Mouse (Mus musculus) urinary bladder, adult 2 months (tissue): ENCODE results near the gene Aipl1. TPM values are rescaled to one million over a fixed set of nuclear protein-coding genes. Genes with fewer than 3 reads are reported as not detected.

Experiments used
- DNase-seq: peaks from one replicate; pipeline ENCODE4 v3.0.0; 2022; ENCODE audit warnings: low spot score
- polyA plus RNA-seq: library from polyadenylated mRNA; depleted of rRNA; stranded (reverse); fragments of >200 nt; gene quantifications from 2 replicates; pipeline ENCODE4 v1.2.3, GENCODE M21; 2012

The Aipl1 gene
- polyA plus RNA-seq, 1 experiment: 0.41 TPM

GRCm38 (mm10) chr11:72050168-72050894, 13.0 kb upstream of the Aipl1 start:
- DNase-seq: no peak

DNA sequence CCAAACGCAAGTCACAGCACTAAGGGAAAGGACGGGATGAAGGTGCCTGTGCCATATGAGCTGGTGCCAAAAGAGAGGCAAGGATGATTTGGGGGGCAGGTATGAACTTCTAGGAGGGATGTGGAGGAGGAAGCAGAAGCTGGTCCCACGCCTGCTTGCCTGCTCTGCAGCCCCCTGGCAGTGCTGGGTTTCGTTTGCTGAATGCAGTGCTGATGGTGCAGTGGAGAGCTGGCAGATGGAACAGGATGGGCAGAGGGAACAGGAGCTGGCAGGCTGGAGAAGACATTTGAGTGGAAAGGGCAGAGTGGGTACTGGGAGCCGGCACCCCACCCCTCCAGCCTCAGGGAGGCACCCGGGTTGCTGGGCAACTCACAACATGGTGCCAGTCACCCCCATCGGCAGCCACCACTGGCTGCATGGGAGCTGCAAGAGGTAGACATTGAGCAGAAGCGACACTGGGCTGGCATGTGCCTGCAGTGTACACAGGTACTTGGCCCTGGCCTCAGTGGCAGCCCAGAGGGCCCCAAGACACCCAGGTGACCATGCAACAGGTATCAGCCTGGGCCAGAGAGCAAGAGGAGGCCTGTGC, 12.0 kb upstream of the Aipl1 start:
- DNase-seq: no peak

DNA sequence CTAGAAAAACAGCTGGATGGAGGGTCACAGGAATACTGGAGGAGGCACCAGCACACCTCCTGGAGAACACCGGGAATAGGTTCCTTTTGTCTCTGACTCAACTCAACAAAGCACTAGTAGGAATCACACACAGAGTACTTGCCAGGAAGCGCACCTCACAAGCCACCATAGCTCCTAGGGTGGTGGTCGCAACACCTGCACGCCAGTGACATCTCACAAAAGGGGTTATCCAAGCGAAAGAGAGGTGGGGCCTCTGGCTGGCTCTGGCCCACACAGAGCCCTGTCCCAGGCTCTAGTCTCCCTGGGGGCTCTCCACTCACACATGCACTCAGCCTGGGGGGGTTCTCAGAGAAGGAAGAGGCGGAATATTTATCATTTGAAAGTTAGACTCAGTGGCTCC, 11.4 kb upstream of the Aipl1 start:
- DNase-seq: no peak

GRCm38 (mm10) chr11:72044231-72044630, 6.9 kb upstream of the Aipl1 start:
- DNase-seq: no peak

- no peak for DNase-seq
These were observed 5.3 kb upstream of the Aipl1 start for GRCm38 (mm10) chr11:72042631-72043030.

DNA sequence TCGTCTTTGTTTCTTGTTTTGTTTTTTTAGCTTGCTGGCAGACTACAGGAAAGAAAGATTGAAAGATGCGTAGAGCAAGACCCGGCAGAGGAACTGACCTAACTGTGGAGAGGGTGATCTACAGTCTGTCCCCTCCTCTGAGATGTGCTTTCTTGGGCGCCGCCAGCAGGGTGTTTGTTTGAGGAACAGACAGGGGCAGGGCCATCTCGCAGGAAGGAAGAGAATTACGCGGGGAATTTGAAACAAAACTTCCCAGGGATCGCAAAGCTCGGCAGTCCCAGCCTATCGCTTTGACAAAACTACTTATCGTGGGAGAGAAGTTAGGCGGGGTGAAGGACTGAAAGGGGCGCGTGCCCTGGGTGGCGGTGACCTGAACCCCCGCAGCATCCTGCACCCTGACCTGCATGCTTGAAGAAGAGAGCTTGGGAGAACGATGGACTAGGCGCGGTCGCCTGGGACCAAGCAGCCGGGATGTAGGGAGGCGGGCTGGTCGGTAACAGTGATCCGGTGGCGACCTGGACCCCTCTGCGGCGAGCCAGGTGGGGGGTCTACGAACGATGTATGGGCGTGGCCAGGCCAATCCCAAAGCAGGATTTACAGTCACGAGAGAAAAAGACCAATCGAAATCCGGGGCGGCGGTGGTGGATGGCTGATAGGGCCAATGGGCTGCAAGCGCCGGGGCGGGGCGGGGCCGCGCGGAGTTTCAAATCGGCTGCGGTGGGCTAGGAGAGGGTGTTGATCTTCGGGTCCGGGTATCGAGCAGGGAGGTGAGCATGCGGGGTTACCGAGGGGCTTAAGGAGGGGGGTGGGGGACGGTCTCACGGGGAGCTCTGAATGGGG, 4.7 kb upstream of the Aipl1 start, which contains the start of gene Pimreg:
Pimreg (plus strand) TSS at position 265 of the 840 bp plus-strand sequence.
- DNase-seq: peak; percentile 56

- no peak for DNase-seq
These were observed 4.0 kb upstream of the Aipl1 start for GRCm38 (mm10) chr11:72041290-72041767.

GRCm38 (mm10) chr11:72039599-72040386, 2.5 kb upstream of the Aipl1 start:
- DNase-seq: no peak

DNA sequence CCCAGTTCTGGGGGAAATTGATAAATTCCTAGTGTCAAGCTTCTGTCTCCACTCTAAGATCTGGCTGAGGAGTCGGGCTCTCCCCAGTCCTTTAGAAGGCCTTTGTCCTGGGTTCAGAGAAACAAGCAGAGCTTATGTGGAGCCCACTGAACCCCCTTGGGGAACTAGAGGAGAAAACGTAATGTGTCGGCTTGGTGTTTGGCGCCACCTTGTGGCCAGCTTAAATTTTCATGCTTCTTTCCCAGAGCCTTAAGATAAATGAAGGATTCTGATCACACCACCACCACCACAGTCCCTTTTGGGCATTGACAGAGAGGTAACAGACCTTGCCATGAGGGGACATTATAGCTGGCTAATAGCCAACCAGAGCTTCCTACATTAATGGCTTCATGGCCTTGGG, 687 bp upstream of the Aipl1 start:
- peak; percentile 35 for DNase-seq

- no peak for DNase-seq
These were observed 4.7 kb downstream of the Aipl1 start for GRCm38 (mm10) chr11:72032589-72032988.

DNA sequence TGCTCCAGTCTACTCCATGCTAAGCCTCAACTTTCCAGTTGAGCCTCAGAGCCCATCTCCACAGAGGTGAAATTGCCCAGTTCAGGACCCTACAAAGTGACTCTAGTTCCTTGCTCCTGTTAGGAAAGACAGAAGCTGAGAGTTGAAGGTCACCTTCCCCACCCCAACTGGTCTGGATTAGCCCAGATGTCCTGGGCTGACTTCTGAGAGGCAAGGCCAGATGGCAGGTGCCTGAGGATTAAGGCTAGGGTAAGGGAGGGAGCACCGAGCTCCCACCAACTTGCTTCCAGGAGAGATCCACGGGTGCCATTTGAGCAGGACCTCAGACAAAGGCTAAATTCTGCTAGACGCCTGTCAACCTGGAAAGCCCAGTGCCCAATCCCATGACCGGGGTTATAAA, 5.2 kb downstream of the Aipl1 start:
- no peak for DNase-seq

DNA sequence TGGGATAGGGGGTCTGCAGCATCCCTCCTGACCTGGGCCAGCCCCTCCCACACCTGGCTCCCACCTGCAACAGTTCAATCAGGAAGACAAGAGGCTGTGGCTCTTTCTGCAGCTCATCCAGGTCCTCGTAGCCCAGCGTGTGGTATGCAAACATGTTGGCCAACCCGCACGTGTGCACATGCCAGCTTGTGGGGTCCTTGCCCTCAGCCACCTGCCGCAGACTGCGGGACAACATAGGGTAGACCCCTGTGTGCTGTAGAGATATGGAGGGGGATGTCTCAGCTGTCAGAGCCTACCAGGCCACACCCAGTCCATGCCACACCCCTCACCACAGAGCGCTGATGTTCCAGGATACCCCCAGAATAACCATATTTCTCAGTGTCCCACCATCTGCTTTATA, 6.0 kb downstream of the Aipl1 start:
- DNase-seq: no peak

GRCm38 (mm10) chr11:72029143-72029542, 8.2 kb downstream of the Aipl1 start:
- no peak for DNase-seq

- DNase-seq: no peak
These were observed 9.5 kb downstream of the Aipl1 start for GRCm38 (mm10) chr11:72027836-72028235.

DNA sequence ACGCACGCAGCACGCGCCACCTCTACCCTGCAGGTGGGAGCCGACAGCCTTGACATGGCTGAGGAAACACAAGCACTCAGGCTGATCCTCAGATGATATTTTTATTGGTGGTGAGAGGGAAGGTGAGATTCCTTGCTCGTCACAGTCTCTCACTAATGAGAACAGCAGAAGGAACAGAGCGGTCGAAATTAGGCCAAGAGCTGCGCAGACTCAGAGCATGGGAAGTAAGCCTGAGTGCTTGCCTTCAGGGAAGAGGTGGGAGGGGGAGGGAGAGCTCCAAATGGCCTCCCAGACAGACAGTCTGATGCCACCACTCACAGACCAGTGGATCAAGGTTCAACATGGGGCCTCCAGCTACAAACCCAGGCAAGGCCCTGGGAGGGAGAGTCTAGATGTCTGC, 10.8 kb downstream of the Aipl1 start:
- DNase-seq: no peak

GRCm38 (mm10) chr11:72025843-72026242, 11.5 kb downstream of the Aipl1 start:
- DNase-seq: no peak

- DNase-seq: no peak
These were observed 13.0 kb downstream of the Aipl1 start for GRCm38 (mm10) chr11:72024193-72024781.

GRCm38 (mm10) chr11:72023581-72023980, 13.7 kb downstream of the Aipl1 start:
- no peak for DNase-seq

DNA sequence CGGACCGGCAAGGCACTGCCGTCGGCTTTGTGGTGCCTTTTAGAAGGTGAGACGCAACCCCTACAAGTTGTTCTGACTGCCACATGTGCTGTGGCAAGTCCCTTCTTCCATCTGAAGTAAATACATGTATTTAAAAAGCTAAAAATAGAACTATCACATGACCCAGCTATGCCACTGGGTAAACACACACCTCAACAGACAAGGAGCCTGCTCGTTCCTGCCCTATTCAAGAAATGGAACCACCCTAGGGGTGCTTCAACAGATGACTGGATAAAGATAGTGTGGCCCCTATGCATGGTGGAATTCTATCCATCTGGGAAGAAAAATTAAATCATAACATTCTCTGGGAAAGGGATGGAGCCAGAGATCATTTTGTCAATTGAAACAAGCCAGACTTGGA, 14.5 kb downstream of the Aipl1 start:
- DNase-seq: no peak

DNA sequence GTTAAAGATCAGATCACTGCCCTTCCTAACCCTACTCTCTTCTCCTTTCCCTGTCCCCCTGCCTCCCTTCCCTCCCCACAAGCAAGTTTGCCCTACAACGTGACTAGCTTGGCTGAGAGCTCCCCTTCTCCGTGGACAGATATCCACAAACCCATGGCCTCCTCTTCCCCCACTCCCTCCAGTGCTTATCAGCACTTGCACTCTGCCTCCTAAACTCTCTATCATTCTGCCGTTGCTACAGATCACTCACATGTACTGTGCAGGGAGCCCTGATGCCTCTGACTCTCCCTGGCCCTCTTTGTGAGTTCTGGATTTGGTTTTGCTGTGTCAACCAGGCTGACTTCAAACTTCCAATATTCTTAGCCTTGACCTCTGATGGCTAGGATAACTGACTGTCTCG, 16.3 kb downstream of the Aipl1 start:
- DNase-seq: no peak

DNA sequence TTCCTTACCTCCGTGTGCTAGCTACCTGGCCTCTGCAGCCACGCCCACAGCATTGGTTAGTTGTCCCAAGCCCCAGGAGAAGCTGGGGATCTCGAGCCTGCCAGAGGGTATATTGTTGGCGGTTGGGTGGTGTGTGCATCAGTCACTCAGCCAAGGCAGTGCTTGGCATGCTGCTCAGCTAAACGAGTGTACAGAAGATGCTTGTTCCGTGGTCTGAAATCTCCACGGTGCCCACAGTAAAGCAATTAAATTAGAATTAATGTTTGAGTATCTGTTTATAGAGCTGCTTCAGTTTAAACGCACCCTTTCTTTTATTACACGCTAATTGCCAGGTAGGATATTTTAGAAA, 20.1 kb downstream of the Aipl1 start:
- DNase-seq: no peak
